Mouse (Mus musculus) CH12.LX (cell line): ENCODE data around the gene Slc28a3. TPM values are rescaled to one million over a fixed set of nuclear protein-coding genes. Genes with fewer than 3 reads are reported as not detected.
A peak's percentile ranks its signal among the peaks of the same experiment; 100 is the strongest.

Source experiments
- DNase-seq: peaks from one replicate; pipeline ENCODE4 v3.0.0-alpha.2; 2013; ENCODE audit errors: extremely low read depth
- H3K27ac ChIP-seq: 2 replicates; pipeline ENCODE4 v1.5.1; 2012; ENCODE audit warnings: low read depth, mild to moderate bottlenecking, control low read depth, moderate library complexity; ENCODE audit not compliant: insufficient read depth
- H3K27me3 ChIP-seq: replicated peaks from 2 replicates; pipeline ENCODE3; 2012; ENCODE audit warnings: inconsistent platforms
- H3K36me3 ChIP-seq, 2 experiments: replicated peaks in 1 of 2; 2 replicates each; pipeline versions ENCODE3 to v1.6.1; 2012; ENCODE audit warnings: inconsistent platforms in 1 of 2, low read length in 1 of 2, mild to moderate bottlenecking in 1 of 2, mixed read lengths in 1 of 2, moderate library complexity in 1 of 2; ENCODE audit not compliant: control insufficient read depth in 1 of 2, insufficient read depth in 1 of 2
- H3K4me1 ChIP-seq, 2 experiments: 2 replicates each; pipeline ENCODE4 v1.6.1; 2012; ENCODE audit warnings: inconsistent platforms in 1 of 2, moderate library complexity in 1 of 2; ENCODE audit not compliant: insufficient read depth in 2 of 2, control insufficient read depth in 1 of 2
- H3K4me2 ChIP-seq: 2 replicates; pipeline ENCODE4 v1.6.1; 2012; ENCODE audit warnings: low read depth, mild to moderate bottlenecking, control low read depth; ENCODE audit not compliant: poor library complexity, insufficient read depth, severe bottlenecking
- H3K4me3 ChIP-seq, 3 experiments: fragments of 150-350 bp in 1 of 3; sonication (generic) in 1 of 3; replicated peaks in 1 of 3; 2 replicates each; pipeline versions ENCODE3 to v1.5.1; 2011 to 2012; ENCODE audit warnings: low read depth in 2 of 3, low read length in 2 of 3, mild to moderate bottlenecking in 2 of 3, moderate library complexity in 2 of 3, control low read depth in 1 of 3, improper control_type of control experiment in 1 of 3, inconsistent platforms in 1 of 3, mixed read lengths in 1 of 3; ENCODE audit not compliant: poor library complexity in 1 of 3
- H3K79me2 ChIP-seq: replicated peaks from 2 replicates; pipeline ENCODE4 v1.6.1; 2012; ENCODE audit warnings: mild to moderate bottlenecking, moderate library complexity; ENCODE audit not compliant: control insufficient read depth, poor library complexity, insufficient read depth, severe bottlenecking; ENCODE audit errors: extremely low read depth
- H3K9ac ChIP-seq: 2 replicates; pipeline ENCODE4 v1.6.1; 2012; ENCODE audit warnings: low read depth, mild to moderate bottlenecking, control low read depth, moderate library complexity; ENCODE audit not compliant: insufficient read depth
- H3K9me3 ChIP-seq: replicated peaks from 2 replicates; pipeline ENCODE3; 2012; ENCODE audit warnings: low read length, inconsistent platforms, mixed read lengths
- CTCF ChIP-seq, 2 experiments: IDR thresholded peaks in 1 of 2; conservative IDR thresholded peaks in 1 of 2; 2 replicates each; pipeline ENCODE4 v1.5.1; 2011 to 2012; ENCODE audit warnings: low read depth in 2 of 2, low read length in 2 of 2, improper control_type of control experiment in 1 of 2, inconsistent platforms in 1 of 2, mild to moderate bottlenecking in 1 of 2, moderate library complexity in 1 of 2
- MAFK ChIP-seq: IDR thresholded peaks from 2 replicates; pipeline ENCODE4 v1.6.1; 2011; ENCODE audit warnings: low read length, improper control_type of control experiment; ENCODE audit not compliant: insufficient replicate concordance
- MEF2A ChIP-seq: IDR thresholded peaks from 2 replicates; pipeline ENCODE4 v1.6.1; 2014; ENCODE audit warnings: low read depth, mild to moderate bottlenecking, inconsistent platforms, low read length, improper control_type of control experiment, borderline replicate concordance
- PAX5 ChIP-seq: IDR thresholded peaks from 2 replicates; pipeline ENCODE4 v1.6.1; 2012; ENCODE audit warnings: low read length, inconsistent platforms, mixed read lengths
- RAD21 ChIP-seq: IDR thresholded peaks from 2 replicates; pipeline ENCODE4 v1.6.1; 2011; ENCODE audit warnings: low read depth, mild to moderate bottlenecking, low read length, improper control_type of control experiment, moderate library complexity
- SMC3 ChIP-seq: IDR thresholded peaks from 2 replicates; pipeline ENCODE4 v1.6.1; 2011; ENCODE audit warnings: low read depth, low read length, improper control_type of control experiment
- ZNF384 ChIP-seq: IDR thresholded peaks from 2 replicates; pipeline ENCODE4 v1.6.1; 2012; ENCODE audit warnings: low read depth, low read length, improper control_type of control experiment, inconsistent platforms
- dilution Hi-C: fragments of 300-500 bp; cut with MboI; formaldehyde crosslinking; loops from 2 replicates; pipeline ENCODE4 v1.14.3; 2020; ENCODE audit warnings: low sequenced_read_pairs; ENCODE audit not compliant: extremely low pct_unique_long_range_greater_than_20kb, extremely low pct_ligation_motif_present
- in situ Hi-C: fragments of 300-500 bp; cut with MboI; formaldehyde crosslinking; loops from 3 replicates; pipeline ENCODE4 v1.14.3; 2019; ENCODE audit warnings: low sequenced_read_pairs, low pct_ligation_motif_present, low pct_unique_long_range_greater_than_20kb, mixed read lengths
- polyA plus RNA-seq: library from polyadenylated mRNA; unstranded; fragments of >175 nt; gene quantifications from 2 replicates; pipeline ENCODE4 v1.2.1, GENCODE M21; 2012; ENCODE audit warnings: low read depth; ENCODE audit not compliant: insufficient read length
- total RNA-seq, 2 experiments: library from RNA; depleted of rRNA; stranded (reverse); fragments of 300-350 nt in 1 of 2; fragments of >200 nt in 1 of 2; gene quantifications; 2 replicates each; pipeline ENCODE4 v1.2.3; 2012 to 2014

The Slc28a3 gene
- total and polyA plus RNA-seq, 3 experiments: not detected

GRCm38 (mm10) chr13:58640330-58640729, 29.7 kb upstream of the Slc28a3 start:
- dilution Hi-C loops (no loop called here), in situ Hi-C loops (loop anchor here (25.0 kb wide), 2 partner anchors 772 to 1197 kb away; no protein-coding TSS in a partner anchor)
- H3K9me3 ChIP-seq: peaks cover 2% of the 10 kb centered on the region
- peak; percentile 38 for DNase-seq
- H3K4me3 ChIP-seq: no peak overlapping the region
- H3K27me3 ChIP-seq: peaks cover 23% of the 10 kb centered on the region
- H3K4me1 ChIP-seq: no peaks in the 10 kb centered on the region; a peak in 1 of 4 replicates
- no peak overlapping the region for H3K27ac ChIP-seq
- no peaks in the 10 kb centered on the region for H3K36me3 ChIP-seq
- no peaks in the 10 kb centered on the region for H3K79me2 ChIP-seq
- H3K4me2 ChIP-seq: no peak overlapping the region
- no peak overlapping the region for H3K9ac ChIP-seq
- TF ChIP-seq RAD21 (peak; percentile 16), CTCF (conservative IDR thresholded peaks at IDR 0.05 in 1 of 2, IDR thresholded peaks at IDR 0.05 in 1 of 2; ENCODE audit: low read depth in 2 of 2, low read length in 2 of 2) (peak; percentile 49 to 50), MAFK (no peak)

- DNase-seq: peak; percentile 23
- Histone ChIP-seq H3K4me2 (no peak overlapping the region), H3K27me3 (peaks cover 15% of the 10 kb centered on the region), H3K9ac (no peak overlapping the region), H3K4me3 (no peak overlapping the region), H3K27ac (no peak overlapping the region), H3K36me3 (no peaks in the 10 kb centered on the region), H3K79me2 (no peaks in the 10 kb centered on the region), H3K4me1 (no peaks in the 10 kb centered on the region; a peak in 1 of 4 replicates), H3K9me3 (no peaks in the 10 kb centered on the region)
- dilution Hi-C loops (no loop called here), in situ Hi-C loops (loop anchor here (25.0 kb wide), 2 partner anchors 773 to 1198 kb away; no protein-coding TSS in a partner anchor)
- TF ChIP-seq CTCF (conservative IDR thresholded peaks at IDR 0.05 in 1 of 2, IDR thresholded peaks at IDR 0.05 in 1 of 2; ENCODE audit: low read depth in 2 of 2, low read length in 2 of 2): peak in 1 of 2 experiments; percentile 20; a peak in 1 of 4 replicates
- TF ChIP-seq PAX5: no peak
These were observed 28.3 kb upstream of the Slc28a3 start for GRCm38 (mm10) chr13:58638950-58639349.

DNA sequence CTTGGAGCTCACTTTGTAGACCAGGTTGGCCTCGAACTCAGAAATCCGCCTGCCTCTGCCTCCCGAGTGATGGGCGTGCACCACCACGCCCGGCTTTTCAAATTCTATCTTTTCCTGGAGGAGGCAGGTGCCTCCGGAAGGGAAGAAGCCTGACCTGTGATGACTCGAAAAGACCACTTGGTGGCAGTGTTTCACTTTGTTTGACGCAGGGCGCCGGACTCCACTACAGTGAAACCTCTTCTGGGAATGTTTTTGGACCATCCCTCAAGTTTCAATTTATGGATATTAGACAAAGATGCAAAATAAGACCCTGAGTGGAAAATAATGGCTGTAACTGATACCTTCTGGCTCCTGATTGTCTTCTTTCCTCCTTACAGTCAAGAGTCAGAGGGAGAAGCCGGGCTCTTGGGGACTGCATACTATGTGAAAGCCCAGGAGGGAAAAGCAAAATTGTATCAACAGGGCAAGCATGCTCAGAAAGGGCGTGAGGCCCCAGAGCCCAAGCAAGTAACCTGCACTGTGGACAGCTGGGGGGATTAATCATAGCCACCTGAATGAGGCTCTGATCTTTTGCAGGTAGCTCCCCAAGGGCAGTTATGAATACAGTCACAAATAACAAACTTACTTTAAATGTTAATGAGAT, 26.8 kb upstream of the Slc28a3 start:
- H3K9ac ChIP-seq: no peak overlapping the region
- dilution Hi-C loops (no loop called here), in situ Hi-C loops (loop anchor here (25.0 kb wide), 2 partner anchors 775 to 1200 kb away; no protein-coding TSS in a partner anchor)
- H3K9me3 ChIP-seq: no peaks in the 10 kb centered on the region
- peaks cover 15% of the 10 kb centered on the region for H3K27me3 ChIP-seq
- H3K4me3 ChIP-seq: no peak overlapping the region
- no peaks in the 10 kb centered on the region for H3K79me2 ChIP-seq
- no peaks in the 10 kb centered on the region; a peak in 1 of 4 replicates for H3K4me1 ChIP-seq
- TF ChIP-seq CTCF (conservative IDR thresholded peaks at IDR 0.05 in 1 of 2, IDR thresholded peaks at IDR 0.05 in 1 of 2; ENCODE audit: low read depth in 2 of 2, low read length in 2 of 2): peak; percentile 25 to 59; a peak in 2 of 4 replicates
- no peak for TF ChIP-seq MEF2A
- peak; percentile 63 for TF ChIP-seq RAD21
- TF ChIP-seq SMC3: peak; percentile 12; the same call in 1 of the 2 replicates
- TF ChIP-seq ZNF384: peak; percentile 46; the same call in 1 of the 2 replicates
- no peaks in the 10 kb centered on the region for H3K36me3 ChIP-seq
- no peak overlapping the region for H3K4me2 ChIP-seq
- no peak overlapping the region for H3K27ac ChIP-seq
- peak; percentile 41 for DNase-seq
